Mouse (Mus musculus) kidney, embryonic 15.5 days (tissue): Measurements from ENCODE around the gene Med1. TPM values are rescaled to one million over a fixed set of nuclear protein-coding genes. Genes with fewer than 3 reads are reported as not detected.
A peak's percentile ranks its signal among the peaks of the same experiment; 100 is the strongest.
"Not testable (repeated sequence)": the region's sequence is repeated elsewhere in the genome, so short reads cannot be mapped to it uniquely, and the experiment has no call there.

ENCODE experiments used
- ATAC-seq: fragments of 200-750 bp; cut with Nextera tagmentation; replicated peaks from 2 replicates; pipeline ENCODE4 v1.8.0; 2017; ENCODE audit warnings: moderate TSS enrichment; ENCODE audit not compliant: low FRiP score
- H3K27ac ChIP-seq: fragments of 300-500 bp; sonication (generic); 2 replicates; pipeline ENCODE4 v1.5.1; 2015; ENCODE audit warnings: mild to moderate bottlenecking, inconsistent platforms
- H3K27me3 ChIP-seq: fragments of 300-500 bp; sonication (generic); 2 replicates; pipeline ENCODE4 v1.6.1; 2015; ENCODE audit warnings: inconsistent platforms
- H3K36me3 ChIP-seq: fragments of 300-500 bp; sonication (generic); 2 replicates; pipeline ENCODE4 v1.6.1; 2015; ENCODE audit warnings: inconsistent platforms
- H3K4me1 ChIP-seq: fragments of 300-500 bp; sonication (generic); 2 replicates; pipeline ENCODE4 v1.6.1; 2015; ENCODE audit warnings: inconsistent platforms
- H3K4me2 ChIP-seq: fragments of 300-500 bp; sonication (generic); 2 replicates; pipeline ENCODE4 v1.6.1; 2015; ENCODE audit warnings: moderate library complexity, mild to moderate bottlenecking, inconsistent platforms
- H3K4me3 ChIP-seq: fragments of 300-500 bp; sonication (generic); replicated peaks from 2 replicates; pipeline ENCODE4 v1.5.1; 2015; ENCODE audit warnings: mild to moderate bottlenecking, inconsistent platforms
- H3K9ac ChIP-seq: fragments of 300-500 bp; sonication (generic); 2 replicates; pipeline ENCODE4 v1.6.1; 2015; ENCODE audit warnings: mild to moderate bottlenecking, inconsistent platforms
- H3K9me3 ChIP-seq: fragments of 300-500 bp; sonication (generic); replicated peaks from 2 replicates; pipeline ENCODE4 v1.6.1; 2016; ENCODE audit warnings: inconsistent platforms
- WGBS: fragments of 180-500 bp; shearing (Covaris S2); methylation state at CpG from one replicate; pipeline ENCODE4 v1.1.7; 2015; ENCODE audit warnings: mixed read lengths; 5-methylcytosine and 5-hydroxymethylcytosine counted together
- polyA plus RNA-seq: library from polyadenylated mRNA; unstranded; fragments of >200 nt; fragmentation: Nextera tagmentation; extraction: Ambion mirVana; gene quantifications from 2 replicates; pipeline ENCODE4 v1.2.1, GENCODE M21; 2015

Med1 gene
- polyA plus RNA-seq, 1 experiment from 2014 or later: 66.6 TPM

- peaks cover 16% of the 10 kb centered on the region for H3K4me1 ChIP-seq
- H3K9ac ChIP-seq: peak overlapping the region; percentile 76
- no peaks in the 10 kb centered on the region for H3K36me3 ChIP-seq
- H3K4me2 ChIP-seq: peak overlapping the region; percentile 80
- no peaks in the 10 kb centered on the region for H3K9me3 ChIP-seq
- peak overlapping the region; percentile 100 for H3K27ac ChIP-seq
- ATAC-seq: no peak
- 0 out of 2 replicates have a peak, but pooled peaks cover 3% of the 10 kb centered on the region for H3K27me3 ChIP-seq
- H3K4me3 ChIP-seq: peak overlapping the region; percentile 97
- WGBS: 3% methylated on average over 27 of the region's 27 CpGs
These were observed 8.9 kb upstream of the Med1 start for GRCm38 (mm10) chr11:98201791-98202640.

- Histone ChIP-seq H3K36me3 (peaks cover 44% of the 10 kb centered on the region), H3K4me1 (peaks cover 15% of the 10 kb centered on the region), H3K9me3 (no peaks in the 10 kb centered on the region), H3K27me3 (no peaks in the 10 kb centered on the region), H3K27ac (no peak overlapping the region), H3K4me2 (no peak overlapping the region), H3K4me3 (no peak overlapping the region), H3K9ac (no peak overlapping the region)
- ATAC-seq: no peak
- WGBS: 81% methylated on average over 5 of the region's 5 CpGs
These were observed 2.3 kb downstream of the Med1 start for GRCm38 (mm10) chr11:98190820-98191219.

GRCm38 (mm10) chr11:98187640-98188395, 5.3 kb downstream of the Med1 start:
- peaks cover 74% of the 10 kb centered on the region for H3K36me3 ChIP-seq
- no peak for ATAC-seq
- no peak overlapping the region for H3K4me2 ChIP-seq
- H3K9me3 ChIP-seq: no peaks in the 10 kb centered on the region
- peaks cover 9% of the 10 kb centered on the region for H3K4me1 ChIP-seq
- no peaks in the 10 kb centered on the region for H3K27me3 ChIP-seq
- WGBS: 94% methylated on average over 9 of the region's 9 CpGs
- H3K4me3 ChIP-seq: no peak overlapping the region
- no peak overlapping the region for H3K27ac ChIP-seq
- H3K9ac ChIP-seq: no peak overlapping the region

GRCm38 (mm10) chr11:98182149-98182548, 10.9 kb downstream of the Med1 start:
- H3K9ac ChIP-seq: not testable (repeated sequence)

GRCm38 (mm10) chr11:98168400-98168799, 24.7 kb downstream of the Med1 start:
- no peak overlapping the region for H3K27ac ChIP-seq
- no peak overlapping the region for H3K9ac ChIP-seq
- ATAC-seq: no peak
- H3K9me3 ChIP-seq: no peaks in the 10 kb centered on the region
- WGBS: 93% methylated on average over 1 of the region's 1 CpGs
- H3K4me3 ChIP-seq: no peak overlapping the region
- H3K4me2 ChIP-seq: no peak overlapping the region
- H3K4me1 ChIP-seq: no peaks in the 10 kb centered on the region
- peaks cover 91% of the 10 kb centered on the region for H3K36me3 ChIP-seq
- no peaks in the 10 kb centered on the region for H3K27me3 ChIP-seq

More at GRCm38 (mm10) chr11:98182149-98182548, 10.9 kb downstream of the Med1 start:
- not testable (repeated sequence) for H3K4me1 ChIP-seq, H3K27ac ChIP-seq, H3K27me3 ChIP-seq, H3K4me2 ChIP-seq, ATAC-seq, H3K9me3 ChIP-seq, H3K4me3 ChIP-seq
- H3K36me3 ChIP-seq: peaks cover 93% of the 10 kb centered on the region
- 88% methylated on average over 3 of the region's 3 CpGs for WGBS

GRCm38 (mm10) chr11:98155094-98155493, 38.0 kb downstream of the Med1 start:
- Histone ChIP-seq H3K9ac (no peak overlapping the region), H3K36me3 (peaks cover 64% of the 10 kb centered on the region), H3K4me3 (no peak overlapping the region), H3K9me3 (no peaks in the 10 kb centered on the region), H3K4me1 (no peaks in the 10 kb centered on the region), H3K27me3 (no peaks in the 10 kb centered on the region), H3K27ac (no peak overlapping the region), H3K4me2 (no peak overlapping the region)
- WGBS: 87% methylated on average over 6 of the region's 6 CpGs
- no peak for ATAC-seq

- 8% methylated on average over 10 of the region's 10 CpGs for WGBS
- Histone ChIP-seq H3K27ac (no peak overlapping the region), H3K4me1 (peaks cover 14% of the 10 kb centered on the region), H3K27me3 (no peaks in the 10 kb centered on the region), H3K9me3 (no peaks in the 10 kb centered on the region), H3K4me2 (peak overlapping the region; percentile 98), H3K4me3 (peak overlapping the region; percentile 98), H3K36me3 (peaks cover 23% of the 10 kb centered on the region), H3K9ac (no peak overlapping the region)
- no peak for ATAC-seq
These were observed 42.4 kb downstream of the Med1 start for GRCm38 (mm10) chr11:98150625-98151156.

GRCm38 (mm10) chr11:98149786-98150624, 43.1 kb downstream of the Med1 start, which contains the start of gene Fbxl20:
Gene Fbxl20 (minus strand): TSS chr11:98150403.
- no peaks in the 10 kb centered on the region for H3K27me3 ChIP-seq
- no peaks in the 10 kb centered on the region for H3K9me3 ChIP-seq
- H3K36me3 ChIP-seq: peaks cover 16% of the 10 kb centered on the region
- H3K4me3 ChIP-seq: peak within 1 kb of the TSS; percentile 98
- H3K9ac ChIP-seq: peak within 1 kb of the TSS; percentile 94
- peak; percentile 90 for ATAC-seq
- peak within 1 kb of the TSS; percentile 95 for H3K27ac ChIP-seq
- under 1% methylated on average over 61 of the region's 65 CpGs for WGBS
- peaks cover 14% of the 10 kb centered on the region for H3K4me1 ChIP-seq
- peak within 1 kb of the TSS; percentile 98 for H3K4me2 ChIP-seq

- peak; percentile 92 for ATAC-seq
- peak overlapping the region; percentile 94 for H3K9ac ChIP-seq
- H3K27ac ChIP-seq: peak overlapping the region; percentile 95
- peak overlapping the region; percentile 98 for H3K4me3 ChIP-seq
- peak overlapping the region; percentile 98 for H3K4me2 ChIP-seq
- H3K36me3 ChIP-seq: peaks cover 10% of the 10 kb centered on the region
- H3K27me3 ChIP-seq: no peaks in the 10 kb centered on the region
- H3K9me3 ChIP-seq: no peaks in the 10 kb centered on the region
- 0% methylated on average over 37 of the region's 57 CpGs for WGBS
- H3K4me1 ChIP-seq: peaks cover 14% of the 10 kb centered on the region
These were observed 43.8 kb downstream of the Med1 start for GRCm38 (mm10) chr11:98149304-98149750.

- WGBS: 2% methylated on average over 43 of the region's 45 CpGs
- Histone ChIP-seq H3K36me3 (peaks cover 5% of the 10 kb centered on the region), H3K27me3 (no peaks in the 10 kb centered on the region), H3K27ac (peak overlapping the region; percentile 95), H3K4me3 (peak overlapping the region; percentile 98), H3K4me1 (peaks cover 14% of the 10 kb centered on the region), H3K9ac (peak overlapping the region; percentile 94), H3K9me3 (no peaks in the 10 kb centered on the region), H3K4me2 (peak overlapping the region; percentile 98)
- ATAC-seq: peak; percentile 26
These were observed 44.4 kb downstream of the Med1 start for GRCm38 (mm10) chr11:98148551-98149301.

- 83% methylated on average over 7 of the region's 7 CpGs for WGBS
- no peak for ATAC-seq
These were observed 47.2 kb downstream of the Med1 start for GRCm38 (mm10) chr11:98145856-98146255.

More at GRCm38 (mm10) chr11:98145856-98146255, 47.2 kb downstream of the Med1 start:
- Histone ChIP-seq H3K4me1 (peaks cover 14% of the 10 kb centered on the region), H3K4me3 (no peak overlapping the region), H3K27ac (no peak overlapping the region), H3K36me3 (no peaks in the 10 kb centered on the region), H3K27me3 (no peaks in the 10 kb centered on the region), H3K9ac (no peak overlapping the region), H3K4me2 (no peak overlapping the region), H3K9me3 (no peaks in the 10 kb centered on the region)
